ENCODE assay signal across 24 mouse cellular contexts in the genomic region with DNA sequence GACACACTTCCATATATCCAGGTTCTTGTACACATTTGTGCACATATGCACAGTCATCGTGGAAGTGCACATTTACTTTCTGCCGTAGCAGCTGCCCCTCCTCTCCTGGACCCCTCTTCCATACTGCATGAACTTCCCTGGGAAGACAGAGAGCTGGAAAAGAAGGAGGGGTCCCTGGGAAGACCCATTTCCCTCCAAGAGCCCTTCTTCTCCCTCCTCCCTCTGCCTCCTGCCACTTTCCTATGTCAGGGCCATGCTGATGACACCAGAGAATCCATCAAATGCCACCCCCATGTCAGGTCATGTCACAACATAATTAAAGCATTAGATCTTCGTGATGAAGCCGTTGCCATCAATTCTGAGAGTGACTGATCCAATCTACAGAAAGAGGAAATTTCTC. TPM values are rescaled to one million over a fixed set of nuclear protein-coding genes. Genes with fewer than 3 reads are reported as not detected.
DNase-seq lines count a peak whose midpoint lies in the region; ATAC-seq and TF ChIP-seq lines count a peak whose summit lies in the region.
"Had no signal": no experiment of that assay in that cellular context is flagged by ENCODE, and none has a peak within 500 bp of the region (broad histone marks: within the 10 kb centered on the region; RNA-seq: fewer than 3 reads in every experiment).

No protein-coding gene starts in this region.

- no peaks in the 10 kb centered on the region for H3K9me3 ChIP-seq in forebrain, embryonic 14.5 days (replicated peaks; ENCODE audit: control insufficient read depth, low read length)
- no peaks in the 10 kb centered on the region for H3K9me3 ChIP-seq in forebrain, embryonic 12.5 days
- H3K9me3 ChIP-seq in forebrain, postnatal 0 days (ENCODE audit: low read length) = no peaks in the 10 kb centered on the region
- H3K9me3 ChIP-seq in forebrain, embryonic 11.5 days (ENCODE audit: control insufficient read depth, low read length) = no peaks in the 10 kb centered on the region
- no peaks in the 10 kb centered on the region for H3K9me3 ChIP-seq in heart, embryonic 10.5 days
- H3K9me3 ChIP-seq: embryonic facial prominence, embryonic 10.5 days; embryonic facial prominence, embryonic 12.5 days; forebrain, embryonic 15.5 days had no signal

- no peak overlapping the region for H3K9ac ChIP-seq in forebrain, embryonic 14.5 days (ENCODE audit: low read length)
- no peak overlapping the region for H3K9ac ChIP-seq in forebrain, embryonic 12.5 days
- H3K9ac ChIP-seq in forebrain, postnatal 0 days = no peak overlapping the region
- no peak overlapping the region for H3K9ac ChIP-seq in forebrain, embryonic 11.5 days (ENCODE audit: low read length)
- H3K9ac ChIP-seq: embryonic facial prominence, embryonic 12.5 days; forebrain, embryonic 15.5 days had no signal

- H3K4me3 ChIP-seq in forebrain, embryonic 14.5 days (ENCODE audit: low read depth, low read length) = no peak overlapping the region
- no peak overlapping the region for H3K4me3 ChIP-seq in forebrain, embryonic 12.5 days (replicated peaks)
- H3K4me3 ChIP-seq in forebrain, postnatal 0 days (ENCODE audit: low read depth, low read length) = no peak overlapping the region
- no peak overlapping the region for H3K4me3 ChIP-seq in forebrain, embryonic 11.5 days (ENCODE audit: low read depth, low read length)
- no peak overlapping the region for H3K4me3 ChIP-seq in heart, embryonic 10.5 days
- H3K4me3 ChIP-seq: embryonic facial prominence, embryonic 10.5 days; embryonic facial prominence, embryonic 12.5 days; forebrain, embryonic 15.5 days had no signal

- peak; percentile 36 for DNase-seq in forebrain, embryonic 14.5 days (ENCODE audit: low spot score)
- peak; percentile 26 for DNase-seq in forebrain, postnatal 0 days
- no peak for DNase-seq in forebrain, embryonic 11.5 days (ENCODE audit: low spot score)
- peak; percentile 45 for DNase-seq in heart, embryonic 10.5 days (ENCODE audit: low spot score)
- DNase-seq in heart, adult 8-10 months (ENCODE audit: low spot score) = no peak
- peak; percentile 28 for DNase-seq in testis, postnatal 10 days (ENCODE audit: low spot score)
- DNase-seq in testis, postnatal 14 days (ENCODE audit: low spot score) = no peak
- DNase-seq: adrenal gland, adult 8-10 months; adrenal gland, postnatal 14 days; B cell, adult 2 months; cerebellum, adult 11-12 months; cerebellum, adult 2 months; cerebellum, adult 9-10 months; cerebellum, postnatal 10 days; cerebellum, postnatal 25 days had no signal

- H3K4me1 ChIP-seq in forebrain, embryonic 14.5 days (ENCODE audit: control insufficient read depth, insufficient read depth, low read length) = no peaks in the 10 kb centered on the region
- no peaks in the 10 kb centered on the region for H3K4me1 ChIP-seq in forebrain, embryonic 12.5 days
- no peaks in the 10 kb centered on the region for H3K4me1 ChIP-seq in forebrain, postnatal 0 days (ENCODE audit: insufficient read depth)
- H3K4me1 ChIP-seq in forebrain, embryonic 11.5 days (replicated peaks; ENCODE audit: control insufficient read depth, insufficient read depth, low read length) = no peaks in the 10 kb centered on the region
- peaks cover 6% of the 10 kb centered on the region; the same call in 1 of the 2 replicates for H3K4me1 ChIP-seq in heart, embryonic 10.5 days
- H3K4me1 ChIP-seq: embryonic facial prominence, embryonic 10.5 days; embryonic facial prominence, embryonic 12.5 days; forebrain, embryonic 15.5 days had no signal

- WGBS in forebrain, embryonic 14.5 days = 72% methylated on average over 4 of the region's 4 CpGs
- WGBS in forebrain, embryonic 12.5 days = 83% methylated on average over 4 of the region's 4 CpGs
- WGBS in forebrain, postnatal 0 days = 61% methylated on average over 4 of the region's 4 CpGs
- 87% methylated on average over 4 of the region's 4 CpGs for WGBS in forebrain, embryonic 11.5 days
- WGBS in heart, embryonic 10.5 days = 62% methylated on average over 4 of the region's 4 CpGs

- no peak overlapping the region for H3K27ac ChIP-seq in forebrain, embryonic 14.5 days (ENCODE audit: low read depth, low read length)
- no peak overlapping the region for H3K27ac ChIP-seq in forebrain, embryonic 12.5 days
- H3K27ac ChIP-seq in forebrain, postnatal 0 days (ENCODE audit: low read depth, low read length) = no peak overlapping the region
- no peak overlapping the region for H3K27ac ChIP-seq in forebrain, embryonic 11.5 days (ENCODE audit: low read depth, low read length)
- no peak overlapping the region for H3K27ac ChIP-seq in heart, embryonic 10.5 days
- H3K27ac ChIP-seq: embryonic facial prominence, embryonic 10.5 days; embryonic facial prominence, embryonic 12.5 days; forebrain, embryonic 15.5 days had no signal

- no peaks in the 10 kb centered on the region for H3K36me3 ChIP-seq in forebrain, embryonic 14.5 days (ENCODE audit: control insufficient read depth, insufficient read depth, low read length)
- H3K36me3 ChIP-seq in forebrain, embryonic 12.5 days (replicated peaks) = no peaks in the 10 kb centered on the region
- H3K36me3 ChIP-seq in forebrain, postnatal 0 days (ENCODE audit: insufficient read depth) = no peaks in the 10 kb centered on the region
- no peaks in the 10 kb centered on the region for H3K36me3 ChIP-seq in forebrain, embryonic 11.5 days (ENCODE audit: control insufficient read depth, insufficient read depth, low read length)
- no peaks in the 10 kb centered on the region for H3K36me3 ChIP-seq in heart, embryonic 10.5 days
- H3K36me3 ChIP-seq: embryonic facial prominence, embryonic 10.5 days; embryonic facial prominence, embryonic 12.5 days; forebrain, embryonic 15.5 days; G1E had no signal

- no peaks in the 10 kb centered on the region for H3K27me3 ChIP-seq in forebrain, embryonic 14.5 days (replicated peaks; ENCODE audit: control insufficient read depth, insufficient read depth, low read length)
- H3K27me3 ChIP-seq in forebrain, embryonic 12.5 days = peaks cover 8% of the 10 kb centered on the region
- H3K27me3 ChIP-seq in forebrain, postnatal 0 days (ENCODE audit: insufficient read depth, low read length) = no peaks in the 10 kb centered on the region
- H3K27me3 ChIP-seq in forebrain, embryonic 11.5 days (ENCODE audit: control insufficient read depth, insufficient read depth, low read length) = no peaks in the 10 kb centered on the region
- H3K27me3 ChIP-seq in heart, embryonic 10.5 days (ENCODE audit: insufficient read depth, poor library complexity, severe bottlenecking) = peaks cover 57% of the 10 kb centered on the region
- H3K27me3 ChIP-seq: embryonic facial prominence, embryonic 12.5 days; forebrain, embryonic 15.5 days; Patski had no signal

- H3K4me2 ChIP-seq in forebrain, embryonic 14.5 days (ENCODE audit: low read length) = no peak overlapping the region
- H3K4me2 ChIP-seq in forebrain, embryonic 12.5 days = no peak overlapping the region
- H3K4me2 ChIP-seq in forebrain, postnatal 0 days (ENCODE audit: low read depth) = no peak overlapping the region
- H3K4me2 ChIP-seq in forebrain, embryonic 11.5 days (ENCODE audit: low read depth, low read length, severe bottlenecking) = no peak overlapping the region
- H3K4me2 ChIP-seq: embryonic facial prominence, embryonic 12.5 days; forebrain, embryonic 15.5 days had no signal

- ATAC-seq in forebrain, embryonic 14.5 days = 0 out of 2 replicates have a peak, but pooled peaks have one; percentile 42
- ATAC-seq in forebrain, embryonic 12.5 days (ENCODE audit: low FRiP score) = no peak
- ATAC-seq in forebrain, postnatal 0 days = peak; percentile 48; the same call in 1 of the 2 replicates
- ATAC-seq in forebrain, embryonic 11.5 days (replicated peaks; ENCODE audit: low FRiP score) = no peak
- ATAC-seq: activated CD4-positive, CD25-positive, alpha-beta regulatory T cell, adult 4 months; CD4-positive, CD25-positive, alpha-beta regulatory T cell, adult 4 months; forebrain, embryonic 15.5 days; Patski had no signal

- TF ChIP-seq CTCF in forebrain, postnatal 0 days (IDR thresholded peaks at IDR 0.05; ENCODE audit: low read depth) = no peak

RNA-seq across cellular contexts. Expression of a gene that starts 38.6 kb away (rescaled TPM):
- 4.9 and 6.5 TPM in 2 replicates for polyA plus RNA-seq in forebrain, embryonic 14.5 days (2014; fragmentation: Nextera tagmentation; extraction: Ambion mirVana)
- 0.96 and 1.1 TPM in 2 replicates for polyA plus RNA-seq in forebrain, embryonic 12.5 days (2016; fragmentation: Nextera tagmentation; extraction: Ambion mirVana)
- 40.8 and 44.0 TPM in 2 replicates for total RNA-seq in forebrain, postnatal 0 days (2014; rRNA removed)
- polyA plus RNA-seq in forebrain, postnatal 0 days (2015; fragmentation: Nextera tagmentation; extraction: Ambion mirVana) = 3.5 and 3.6 TPM in 2 replicates
- 0.39 and 1.1 TPM in 2 replicates for polyA plus RNA-seq in forebrain, embryonic 11.5 days (2014; fragmentation: Nextera tagmentation; extraction: Ambion mirVana)
- polyA plus RNA-seq in heart, embryonic 10.5 days (2016; fragmentation: Nextera tagmentation; extraction: Ambion mirVana) = 0.07 and 0.20 TPM in 2 replicates
- 1 to 10 TPM; 2.3 to 6.3 (median 3.3) TPM for total RNA-seq in heart, adult 8-10 months (2022)
- total RNA-seq: CH12.LX, G1E had no signal
- polyA plus RNA-seq: activated CD4-positive, CD25-positive, alpha-beta regulatory T cell, adult 4 months; CD4-positive, CD25-positive, alpha-beta regulatory T cell, adult 4 months; G1E had no signal

Comparison
In these comparisons a context has a peak if more than half of its experiments do, and no peak if none do; other contexts are left out.
1. ATAC-seq: peak in forebrain, embryonic 14.5 days (single experiment) and forebrain, postnatal 0 days (single experiment); none in forebrain, embryonic 12.5 days (single experiment) and forebrain, embryonic 11.5 days (single experiment).
2. DNase-seq: peak in forebrain, embryonic 14.5 days (single experiment), forebrain, postnatal 0 days (single experiment), heart, embryonic 10.5 days (single experiment) and testis, postnatal 10 days (single experiment); none in forebrain, embryonic 11.5 days (single experiment), heart, adult 8-10 months (single experiment) and testis, postnatal 14 days (single experiment).